Comparison of ENCODE assay signal across 34 mouse cellular contexts in genomic region chr11:120600716-120601115, GRCm38 (mm10). TPM values are rescaled to one million over a fixed set of nuclear protein-coding genes. Genes with fewer than 3 reads are reported as not detected.
DNase-seq lines count a peak whose midpoint lies in the region; ATAC-seq and TF ChIP-seq lines count a peak whose summit lies in the region.
"Had no signal": no experiment of that assay in that cellular context is flagged by ENCODE, and none has a peak within 500 bp of the region (broad histone marks: within the 10 kb centered on the region; RNA-seq: fewer than 3 reads in every experiment).

No protein-coding gene starts in this region.

- no peak for DNase-seq in liver, embryonic 13.5 days
- no peak for DNase-seq in liver
- peak; percentile 83 for DNase-seq in CD4-positive helper T cell, adult 2 months (ENCODE audit: low read depth, low spot score)
- no peak for DNase-seq in CH12.LX (ENCODE audit: extremely low read depth)
- no peak for DNase-seq in cerebellum, adult 18-20 months
- DNase-seq: adrenal gland, postnatal 14 days; cerebellum, adult 11 months; cerebellum, postnatal 10 days; forebrain, postnatal 0 days; gastrocnemius, postnatal 10 days; heart, postnatal 10 days; kidney, adult 8-10 months; kidney, postnatal 10 days; layer of hippocampus, adult 9-11 months; lung, postnatal 36 days; right cerebral cortex, adult 18-20 months; thymus, adult 18-20 months had no signal

- H3K9ac ChIP-seq in liver, embryonic 13.5 days, result peak overlapping the region; percentile 99; the same call in 1 of the 2 replicates
- H3K9ac ChIP-seq in CH12.LX (ENCODE audit: insufficient read depth, low read depth), result no peak overlapping the region
- H3K9ac ChIP-seq in liver, embryonic 15.5 days, result no peak overlapping the region
- H3K9ac ChIP-seq: embryonic facial prominence, embryonic 15.5 days; forebrain, embryonic 12.5 days; forebrain, postnatal 0 days; hindbrain, embryonic 15.5 days; intestine, embryonic 15.5 days; lung, embryonic 15.5 days; neural tube, embryonic 12.5 days had no signal

- dilution Hi-C loops in CH12.LX (cut with MboI; ENCODE audit: extremely low pct_ligation_motif_present, extremely low pct_unique_long_range_greater_than_20kb, low sequenced_read_pairs), result no loop called here

- peaks cover 35% of the 10 kb centered on the region for H3K79me2 ChIP-seq in CH12.LX (replicated peaks; ENCODE audit: control insufficient read depth, extremely low read depth, insufficient read depth, poor library complexity, severe bottlenecking)

- no peak for TF ChIP-seq POLR2A in CH12.LX (IDR thresholded peaks at IDR 0.05; ENCODE audit: low read depth, low read length)

- TF ChIP-seq EP300 in CH12.LX (IDR thresholded peaks at IDR 0.05; ENCODE audit: low read length), result no peak

- TF ChIP-seq RAD21 in CH12.LX (IDR thresholded peaks at IDR 0.05; ENCODE audit: low read depth, low read length), result no peak

- H3K27ac ChIP-seq in liver, embryonic 13.5 days, result no peak overlapping the region
- H3K27ac ChIP-seq in CH12.LX (ENCODE audit: insufficient read depth, low read depth), result no peak overlapping the region
- 0 out of 2 replicates have a peak overlapping the region, but pooled peaks have one; percentile 3 for H3K27ac ChIP-seq in liver, embryonic 15.5 days (replicated peaks)
- H3K27ac ChIP-seq: embryonic facial prominence, embryonic 15.5 days; forebrain, embryonic 12.5 days; heart, embryonic 13.5 days; hindbrain, embryonic 15.5 days; intestine, embryonic 15.5 days; lung, embryonic 15.5 days; neural tube, embryonic 12.5 days; stomach, postnatal 0 days had no signal

- no peak for ATAC-seq in liver, embryonic 13.5 days (ENCODE audit: low read depth)
- ATAC-seq in liver, embryonic 15.5 days (ENCODE audit: insufficient read depth), result no peak
- no peak for ATAC-seq in frontal cortex, adult (ENCODE audit: low TSS enrichment)
- ATAC-seq: forebrain, postnatal 0 days; intestine, embryonic 15.5 days; midbrain, embryonic 16.5 days had no signal

- H3K36me3 ChIP-seq in liver, embryonic 13.5 days, result peaks cover 66% of the 10 kb centered on the region
- H3K36me3 ChIP-seq in CH12.LX (replicated peaks in 1 of 2; ENCODE audit: control insufficient read depth in 1 of 2, insufficient read depth in 1 of 2, low read length in 1 of 2), result peaks cover 41 to 70% of the 10 kb centered on the region in 2 experiments
- peaks cover 65% of the 10 kb centered on the region for H3K36me3 ChIP-seq in liver, embryonic 15.5 days (replicated peaks)

- TF ChIP-seq CTCF in CH12.LX (conservative IDR thresholded peaks at IDR 0.05 in 1 of 2, IDR thresholded peaks at IDR 0.05 in 1 of 2; ENCODE audit: low read depth in 2 of 2, low read length in 2 of 2), result no peak

- WGBS in liver, embryonic 13.5 days (ENCODE audit: insufficient replicate concordance), result 81% methylated on average over 3 of the region's 3 CpGs
- WGBS in liver, embryonic 15.5 days (ENCODE audit: insufficient replicate concordance), result 80% methylated on average over 3 of the region's 3 CpGs

- H3K9me3 ChIP-seq in liver, embryonic 13.5 days (replicated peaks), result no peaks in the 10 kb centered on the region
- H3K9me3 ChIP-seq in CH12.LX (replicated peaks; ENCODE audit: low read length), result no peaks in the 10 kb centered on the region
- H3K9me3 ChIP-seq in liver, embryonic 15.5 days (replicated peaks), result no peaks in the 10 kb centered on the region
- H3K9me3 ChIP-seq: embryonic facial prominence, embryonic 15.5 days; forebrain, embryonic 12.5 days; G1E; heart, embryonic 13.5 days; hindbrain, embryonic 15.5 days; intestine, embryonic 15.5 days; lung, embryonic 15.5 days; neural tube, embryonic 12.5 days had no signal

- peaks cover 79% of the 10 kb centered on the region for H3K4me1 ChIP-seq in liver, embryonic 13.5 days (replicated peaks)
- peaks cover 8 to 37% of the 10 kb centered on the region in 2 experiments for H3K4me1 ChIP-seq in CH12.LX (ENCODE audit: control insufficient read depth in 1 of 2, insufficient read depth in 2 of 2)
- H3K4me1 ChIP-seq in liver, embryonic 15.5 days (replicated peaks), result peaks cover 76% of the 10 kb centered on the region

- H3K4me3 ChIP-seq in liver, embryonic 13.5 days (replicated peaks), result no peak overlapping the region
- no peak overlapping the region for H3K4me3 ChIP-seq in CH12.LX (replicated peaks in 1 of 3; ENCODE audit: low read depth in 2 of 3, low read length in 2 of 3, poor library complexity in 1 of 3)
- no peak overlapping the region for H3K4me3 ChIP-seq in liver, embryonic 15.5 days (replicated peaks)
- H3K4me3 ChIP-seq: embryonic facial prominence, embryonic 15.5 days; forebrain, embryonic 12.5 days; heart, embryonic 13.5 days; hindbrain, embryonic 15.5 days; intestine, embryonic 15.5 days; lung, embryonic 15.5 days; neural tube, embryonic 12.5 days had no signal

- 0 out of 2 replicates have a peak overlapping the region, but pooled peaks have one; percentile 12 for H3K4me2 ChIP-seq in liver, embryonic 13.5 days
- H3K4me2 ChIP-seq in CH12.LX (ENCODE audit: insufficient read depth, low read depth, poor library complexity, severe bottlenecking), result 0 out of 2 replicates have a peak overlapping the region, but pooled peaks have one; percentile 4
- no peak overlapping the region for H3K4me2 ChIP-seq in liver, embryonic 15.5 days
- H3K4me2 ChIP-seq: embryonic facial prominence, embryonic 15.5 days; forebrain, embryonic 12.5 days; heart, embryonic 13.5 days; hindbrain, embryonic 15.5 days; intestine, embryonic 15.5 days; lung, embryonic 15.5 days; midbrain, embryonic 11.5 days; neural tube, embryonic 12.5 days had no signal

- H3K27me3 ChIP-seq in liver, embryonic 13.5 days, result no peaks in the 10 kb centered on the region
- H3K27me3 ChIP-seq in CH12.LX (replicated peaks), result no peaks in the 10 kb centered on the region
- H3K27me3 ChIP-seq in liver, embryonic 15.5 days, result no peaks in the 10 kb centered on the region
- H3K27me3 ChIP-seq: embryonic facial prominence, embryonic 15.5 days; forebrain, embryonic 12.5 days; heart, embryonic 13.5 days; hindbrain, embryonic 15.5 days; intestine, embryonic 15.5 days; lung, embryonic 15.5 days; neural tube, embryonic 12.5 days had no signal

- in situ Hi-C loops in CH12.LX (cut with MboI; ENCODE audit: low pct_ligation_motif_present, low pct_unique_long_range_greater_than_20kb, low sequenced_read_pairs), result no loop called here

TF ChIP-seq in CH12.LX, 34 proteins besides CTCF, POLR2A, EP300 and RAD21:
- TF ChIP-seq TBP (conservative IDR thresholded peaks at IDR 0.05; ENCODE audit: low read depth, low read length) (no peak), PAX5 (IDR thresholded peaks at IDR 0.05; ENCODE audit: low read length) (no peak), E2F4 (IDR thresholded peaks at IDR 0.05; ENCODE audit: insufficient replicate concordance, low read depth, low read length) (no peak), UBTF (IDR thresholded peaks at IDR 0.05; ENCODE audit: low read depth, low read length) (no peak), USF1 (IDR thresholded peaks at IDR 0.05; ENCODE audit: low read depth, low read length) (no peak), IRF4 (IDR thresholded peaks at IDR 0.05; ENCODE audit: low read depth, low read length) (no peak), ETS1 (conservative IDR thresholded peaks at IDR 0.05; ENCODE audit: low read depth, low read length) (no peak), ZNF384 (IDR thresholded peaks at IDR 0.05; ENCODE audit: low read depth, low read length) (no peak), ZMIZ1 (IDR thresholded peaks at IDR 0.05; ENCODE audit: low read depth, low read length) (no peak), POLR2AphosphoS2 (IDR thresholded peaks at IDR 0.05; ENCODE audit: low read depth, low read length) (no peak), CHD2 (IDR thresholded peaks at IDR 0.05; ENCODE audit: low read length) (no peak), JUND (conservative IDR thresholded peaks at IDR 0.05; ENCODE audit: low read depth, low read length) (no peak), HCFC1 (IDR thresholded peaks at IDR 0.05; ENCODE audit: low read depth, low read length) (no peak), ELF1 (IDR thresholded peaks at IDR 0.05; ENCODE audit: low read depth, low read length) (no peak), MAX (IDR thresholded peaks at IDR 0.05; ENCODE audit: low read length) (no peak), JUN (IDR thresholded peaks at IDR 0.05; ENCODE audit: insufficient read depth, low read depth, low read length) (no peak)

RNA-seq across cellular contexts. Expression of gene Anapc11, which starts 2.5 kb away (rescaled TPM):
- 99.1 and 102 TPM in 2 replicates for polyA plus RNA-seq in liver, embryonic 13.5 days (2015; fragmentation: Nextera tagmentation; extraction: Ambion mirVana)
- total RNA-seq in CH12.LX (2012; rRNA removed) (108 and 114 TPM in 2 replicates), CH12.LX (2014; rRNA removed) (51.7 and 57.0 TPM in 2 replicates)
- polyA plus RNA-seq in CH12.LX (2012; ENCODE audit: insufficient read length, low read depth), result 142 and 145 TPM in 2 replicates
- polyA plus RNA-seq in liver, embryonic 15.5 days (2015; fragmentation: Nextera tagmentation; extraction: Ambion mirVana), result 76.2 and 79.0 TPM in 2 replicates

RNA-seq across cellular contexts. Expression of gene Alyref, which starts 2.6 kb away (rescaled TPM):
- 379 and 416 TPM in 2 replicates for polyA plus RNA-seq in liver, embryonic 13.5 days (2015; fragmentation: Nextera tagmentation; extraction: Ambion mirVana)
- total RNA-seq in CH12.LX (2012; rRNA removed), result 582 and 793 TPM in 2 replicates
- total RNA-seq in CH12.LX (2014; rRNA removed), result 358 and 361 TPM in 2 replicates
- polyA plus RNA-seq in CH12.LX (2012; ENCODE audit: insufficient read length, low read depth), result 444 and 451 TPM in 2 replicates
- 253 and 277 TPM in 2 replicates for polyA plus RNA-seq in liver, embryonic 15.5 days (2015; fragmentation: Nextera tagmentation; extraction: Ambion mirVana)

RNA-seq across cellular contexts. Expression of gene Npb, which starts 7.6 kb away (rescaled TPM):
- polyA plus RNA-seq in liver, embryonic 13.5 days (2015; fragmentation: Nextera tagmentation; extraction: Ambion mirVana), result 9.5 and 12.6 TPM in 2 replicates
- total RNA-seq in CH12.LX (2012; rRNA removed) (0.55 TPM in 1 of 2 replicates, not detected in the other), CH12.LX (2014; rRNA removed) (not detected in 2 replicates)
- polyA plus RNA-seq in CH12.LX (2012; ENCODE audit: insufficient read length, low read depth), result 1.0 and 1.3 TPM in 2 replicates
- 14.7 and 15.8 TPM in 2 replicates for polyA plus RNA-seq in liver, embryonic 15.5 days (2015; fragmentation: Nextera tagmentation; extraction: Ambion mirVana)
- total RNA-seq: common myeloid progenitor, adult 5-6 weeks; forebrain, postnatal 0 days; gastrocnemius, postnatal 10 days; hematopoietic stem cell, adult 5-6 weeks; liver, adult 2 months; megakaryocyte, adult 5-6 weeks had no signal
- polyA plus RNA-seq: midbrain, embryonic 16.5 days had no signal

RNA-seq across cellular contexts. Expression of gene Pcyt2, which starts 17.0 kb away (rescaled TPM):
- polyA plus RNA-seq in liver, embryonic 13.5 days (2015; fragmentation: Nextera tagmentation; extraction: Ambion mirVana), result 114 and 116 TPM in 2 replicates
- total RNA-seq in CH12.LX (2012; rRNA removed) (166 and 175 TPM in 2 replicates), CH12.LX (2014; rRNA removed) (149 and 154 TPM in 2 replicates)
- polyA plus RNA-seq in CH12.LX (2012; ENCODE audit: insufficient read length, low read depth), result 155 and 158 TPM in 2 replicates
- 138 and 165 TPM in 2 replicates for polyA plus RNA-seq in liver, embryonic 15.5 days (2015; fragmentation: Nextera tagmentation; extraction: Ambion mirVana)

RNA-seq across cellular contexts. Expression of gene Arhgdia, which starts 19.3 kb away (rescaled TPM):
- polyA plus RNA-seq in liver, embryonic 13.5 days (2015; fragmentation: Nextera tagmentation; extraction: Ambion mirVana), result 258 and 276 TPM in 2 replicates
- 417 and 467 TPM in 2 replicates for total RNA-seq in CH12.LX (2012; rRNA removed)
- 126 and 172 TPM in 2 replicates for total RNA-seq in CH12.LX (2014; rRNA removed)
- 957 and 958 TPM in 2 replicates for polyA plus RNA-seq in CH12.LX (2012; ENCODE audit: insufficient read length, low read depth)
- 222 and 238 TPM in 2 replicates for polyA plus RNA-seq in liver, embryonic 15.5 days (2015; fragmentation: Nextera tagmentation; extraction: Ambion mirVana)
